25 mouse cellular contexts compared by ENCODE assay signal in the genomic region with DNA sequence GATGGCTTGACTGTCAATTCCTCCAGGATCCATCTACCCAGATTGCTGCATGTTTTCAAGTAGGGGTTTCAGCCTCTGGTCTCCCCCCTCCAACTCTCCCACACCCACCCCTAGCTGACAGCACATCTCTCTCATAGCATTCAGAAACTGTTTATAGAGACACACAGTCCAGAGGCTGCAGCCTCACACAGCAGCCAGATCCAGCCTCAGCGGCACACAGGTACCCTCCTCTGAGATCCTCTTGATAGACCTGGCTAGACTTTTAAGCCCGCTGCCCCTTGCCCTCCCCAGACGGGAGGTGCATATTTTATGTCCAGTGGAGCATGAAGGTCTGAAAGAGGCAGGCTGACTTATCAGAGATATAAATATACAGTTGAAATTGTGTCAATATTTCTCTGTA.
A peak's percentile ranks its signal among the peaks of the same experiment; 100 is the strongest.
DNase-seq lines count a peak whose midpoint lies in the region; ATAC-seq and TF ChIP-seq lines count a peak whose summit lies in the region.
"Had no signal": no experiment of that assay in that cellular context is flagged by ENCODE, and none has a peak within 500 bp of the region (broad histone marks: within the 10 kb centered on the region; RNA-seq: fewer than 3 reads in every experiment).

No protein-coding gene starts in this region.

- H3K27ac ChIP-seq in hindbrain, embryonic 13.5 days, result no peak overlapping the region
- no peak overlapping the region for H3K27ac ChIP-seq in hindbrain, postnatal 0 days
- H3K27ac ChIP-seq in kidney, adult 2 months (ENCODE audit: insufficient read depth, low read depth, low read length), result no peak overlapping the region
- H3K27ac ChIP-seq: embryonic facial prominence, embryonic 13.5 days; heart, adult 2 months; layer of hippocampus, adult 2 months; limb, embryonic 13.5 days; liver, embryonic 12.5 days; midbrain, embryonic 12.5 days had no signal

- CTCF ChIA-PET in Patski (lab: Charles Lee), result interaction anchor here (1.8 kb wide), 1 partner anchor 14 kb away, joined by 3 read pairs; no protein-coding TSS in a partner anchor

- H3K9me3 ChIP-seq in hindbrain, embryonic 13.5 days, result no peaks in the 10 kb centered on the region
- H3K9me3 ChIP-seq in hindbrain, postnatal 0 days (ENCODE audit: low read length), result no peaks in the 10 kb centered on the region
- H3K9me3 ChIP-seq: embryonic facial prominence, embryonic 13.5 days; limb, embryonic 13.5 days; liver, embryonic 12.5 days; midbrain, embryonic 12.5 days had no signal

- TF ChIP-seq POLR2A in kidney, adult 2 months (IDR thresholded peaks at IDR 0.05; ENCODE audit: low read depth, low read length), result no peak

- TF ChIP-seq CTCF in hindbrain, postnatal 0 days (IDR thresholded peaks at IDR 0.05; ENCODE audit: low read depth), result no peak
- no peak for TF ChIP-seq CTCF in Patski (IDR thresholded peaks at IDR 0.05)
- TF ChIP-seq CTCF in kidney, adult 2 months (conservative IDR thresholded peaks at IDR 0.05; ENCODE audit: insufficient read depth, insufficient read length, low read depth, low read length), result no peak

- no peak overlapping the region for H3K4me2 ChIP-seq in hindbrain, embryonic 13.5 days
- no peak overlapping the region for H3K4me2 ChIP-seq in hindbrain, postnatal 0 days (ENCODE audit: low read depth, low read length)
- H3K4me2 ChIP-seq: embryonic facial prominence, embryonic 13.5 days; limb, embryonic 13.5 days; liver, embryonic 12.5 days; midbrain, embryonic 12.5 days had no signal

- no peak for ATAC-seq in hindbrain, embryonic 13.5 days (ENCODE audit: low FRiP score)
- no peak for ATAC-seq in hindbrain, postnatal 0 days
- peak; percentile 44 for ATAC-seq in Patski
- ATAC-seq: activated CD4-positive, CD25-positive, alpha-beta regulatory T cell, adult 4 months; forebrain, postnatal 0 days; intestine, postnatal 0 days; liver, embryonic 12.5 days had no signal

- POLR2A ChIA-PET in Patski (lab: Charles Lee), result interaction anchor here (0.5 kb wide), 1 partner anchor 11 kb away, joined by 3 read pairs; no protein-coding TSS in a partner anchor

- WGBS in hindbrain, embryonic 13.5 days, result 51% methylated on average over 3 of the region's 3 CpGs
- WGBS in hindbrain, postnatal 0 days, result 56% methylated on average over 3 of the region's 3 CpGs
- WGBS in kidney, adult 2 months, result 28% methylated on average over 3 of the region's 3 CpGs

- DNase-seq in hindbrain, postnatal 0 days (ENCODE audit: low spot score), result no peak
- DNase-seq in Patski (ENCODE audit: low read depth, low spot score), result no peak
- peak; percentile 28 for DNase-seq in kidney, adult 2 months
- DNase-seq in kidney, postnatal 25 days, result peak; percentile 13 to 35
- DNase-seq in embryo, embryonic 11 days, result no peak
- DNase-seq in left cerebral cortex, adult 11 months (ENCODE audit: low spot score), result no peak
- DNase-seq: adrenal gland, adult 8-10 months; cerebellum, adult 11-12 months; forebrain, postnatal 0 days; gastrocnemius, postnatal 25 days; heart, adult 2 months; layer of hippocampus, postnatal 36 days; lung, adult 18-20 months; lung, postnatal 10 days; thymus, adult 18-20 months; thymus, postnatal 4 days had no signal

- no peaks in the 10 kb centered on the region for H3K36me3 ChIP-seq in hindbrain, embryonic 13.5 days
- H3K36me3 ChIP-seq in hindbrain, postnatal 0 days (ENCODE audit: insufficient read depth, low read length), result no peaks in the 10 kb centered on the region
- no peaks in the 10 kb centered on the region for H3K36me3 ChIP-seq in kidney, adult 2 months (ENCODE audit: control insufficient read depth, insufficient read depth, low read length)
- H3K36me3 ChIP-seq: embryonic facial prominence, embryonic 13.5 days; limb, embryonic 13.5 days; liver, embryonic 12.5 days; midbrain, embryonic 12.5 days had no signal

- no peaks in the 10 kb centered on the region for H3K27me3 ChIP-seq in hindbrain, embryonic 13.5 days
- no peaks in the 10 kb centered on the region for H3K27me3 ChIP-seq in hindbrain, postnatal 0 days (ENCODE audit: insufficient read depth, low read length)
- no peaks in the 10 kb centered on the region for H3K27me3 ChIP-seq in Patski
- no peaks in the 10 kb centered on the region for H3K27me3 ChIP-seq in kidney, adult 2 months (replicated peaks; ENCODE audit: control insufficient read depth, insufficient read depth, low read length)
- H3K27me3 ChIP-seq: embryonic facial prominence, embryonic 13.5 days; limb, embryonic 13.5 days; liver, embryonic 12.5 days had no signal

- peaks cover 45% of the 10 kb centered on the region for H3K4me1 ChIP-seq in hindbrain, embryonic 13.5 days (replicated peaks)
- no peaks in the 10 kb centered on the region for H3K4me1 ChIP-seq in hindbrain, postnatal 0 days (ENCODE audit: insufficient read depth, low read length)
- no peaks in the 10 kb centered on the region for H3K4me1 ChIP-seq in kidney, adult 2 months (ENCODE audit: control insufficient read depth, insufficient read depth, low read length)
- H3K4me1 ChIP-seq: liver, embryonic 12.5 days had no signal

- H3K4me3 ChIP-seq in hindbrain, embryonic 13.5 days, result no peak overlapping the region
- H3K4me3 ChIP-seq in hindbrain, postnatal 0 days (ENCODE audit: low read length), result no peak overlapping the region
- no peak overlapping the region for H3K4me3 ChIP-seq in kidney, adult 2 months (ENCODE audit: insufficient read depth, low read depth, low read length)
- H3K4me3 ChIP-seq: embryonic facial prominence, embryonic 13.5 days; erythroblast, embryonic 14.5 days; heart, adult 2 months; layer of hippocampus, adult 2 months; limb, embryonic 13.5 days; liver, embryonic 12.5 days; midbrain, embryonic 12.5 days had no signal

- 0 out of 2 replicates have a peak overlapping the region, but pooled peaks have one; percentile 19 for H3K9ac ChIP-seq in hindbrain, embryonic 13.5 days
- no peak overlapping the region for H3K9ac ChIP-seq in hindbrain, postnatal 0 days (replicated peaks; ENCODE audit: low read length)
- H3K9ac ChIP-seq: embryonic facial prominence, embryonic 13.5 days; forebrain, postnatal 0 days; limb, embryonic 13.5 days; liver, embryonic 12.5 days; midbrain, embryonic 12.5 days had no signal

- in situ Hi-C loops in Patski (cut with MboI; ENCODE audit: low pct_unique_long_range_greater_than_20kb), result no loop called here

Comparison
In these comparisons a context has a peak if more than half of its experiments do, and no peak if none do; other contexts are left out.
1. DNase-seq: peak in kidney, adult 2 months (single experiment) and kidney, postnatal 25 days (2 of 2); none in hindbrain, postnatal 0 days (single experiment), Patski (single experiment), embryo, embryonic 11 days (single experiment) and left cerebral cortex, adult 11 months (single experiment).